Mouse (Mus musculus) erythroid progenitor cell, adult 5-6 weeks (primary cell): ENCODE measurements around the gene Rpl9-ps1. TPM values are rescaled to one million over a fixed set of nuclear protein-coding genes. Genes with fewer than 3 reads are reported as not detected.

Experiments used
- ATAC-seq: replicated peaks from 2 replicates; pipeline ENCODE4 v1.8.0; 2016; ENCODE audit warnings: moderate number of reproducible peaks, mild to moderate bottlenecking, moderate TSS enrichment, inconsistent platforms; ENCODE audit not compliant: poor library complexity, low FRiP score, severe bottlenecking
- total RNA-seq, 2 experiments: library from RNA; stranded (forward) in 1 of 2; stranded (reverse) in 1 of 2; fragments of 150-400 nt in 1 of 2; fragments of 186-747, 209-891 nt in 1 of 2; gene quantifications; 2 replicates each; pipeline versions ENCODE4 v1.2.3 to v1.2.4; 2015 to 2017; ENCODE audit warnings: low replicate concordance in 2 of 2

Rpl9-ps1 gene
- not detected in 2 replicates for total RNA-seq (2015; ENCODE audit: low replicate concordance)
- not detected in 2 replicates for total RNA-seq (2017; ENCODE audit: low replicate concordance)

GRCm38 (mm10) chr11:83645521-83645920 is at the start of gene Rpl9-ps1:
TSS of gene Rpl9-ps1 (minus strand) at chr11:83645621.
- no peak for ATAC-seq

GRCm38 (mm10) chr11:83692008-83692407 is 46.6 kb upstream of the Rpl9-ps1 start:
- ATAC-seq: no peak

GRCm38 (mm10) chr11:83689918-83690317 is 44.5 kb upstream of the Rpl9-ps1 start:
- ATAC-seq: no peak

- no peak for ATAC-seq
Observed at GRCm38 (mm10) chr11:83675665-83676064, 30.2 kb upstream of the Rpl9-ps1 start.

DNA sequence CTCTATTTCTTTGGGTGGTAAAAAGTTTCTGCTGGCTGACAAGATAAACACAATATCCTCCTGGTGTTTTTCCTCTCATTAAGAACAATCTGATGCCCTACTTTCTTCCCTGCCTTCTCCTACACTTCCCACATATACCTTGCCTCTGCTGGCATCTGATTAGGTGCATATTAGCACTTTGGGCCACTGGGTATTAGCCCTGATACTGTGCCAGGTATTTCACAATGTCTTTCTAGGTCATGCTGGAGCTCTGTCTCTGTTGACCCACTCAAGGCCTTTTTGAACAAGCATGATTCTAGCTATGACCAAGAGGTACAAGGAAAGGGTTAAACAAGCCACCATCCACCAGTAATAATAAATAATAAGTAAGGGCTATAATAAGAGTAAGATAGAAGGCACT is 26.3 kb upstream of the Rpl9-ps1 start:
- ATAC-seq: no peak

DNA sequence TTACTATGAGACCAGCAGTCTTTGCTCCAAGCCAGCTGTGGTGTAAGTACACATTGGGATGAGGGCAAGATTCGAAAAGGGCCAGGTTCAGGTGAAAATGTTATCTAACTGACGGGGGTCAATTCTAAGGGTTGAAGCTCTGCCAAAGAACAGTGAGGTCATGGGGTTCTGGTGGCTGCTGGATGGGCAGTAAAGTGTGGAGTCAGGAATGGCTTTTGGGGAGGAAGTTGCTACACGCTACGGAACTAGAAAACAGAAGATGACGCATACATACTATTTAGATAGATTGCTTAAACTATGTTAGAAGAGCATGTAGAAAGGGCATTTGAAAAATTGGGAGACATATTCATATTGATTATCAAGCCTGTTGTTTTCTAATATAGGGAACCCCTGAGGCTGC is 18.1 kb upstream of the Rpl9-ps1 start:
- no peak for ATAC-seq

- no peak for ATAC-seq
Observed at GRCm38 (mm10) chr11:83662204-83662603, 16.8 kb upstream of the Rpl9-ps1 start, which contains the start of gene Ccl4. TSS of gene Ccl4 (plus strand) at chr11:83662584.

GRCm38 (mm10) chr11:83658797-83659196 is 13.4 kb upstream of the Rpl9-ps1 start:
- no peak for ATAC-seq

GRCm38 (mm10) chr11:83657508-83657907 is 12.1 kb upstream of the Rpl9-ps1 start:
- no peak for ATAC-seq

DNA sequence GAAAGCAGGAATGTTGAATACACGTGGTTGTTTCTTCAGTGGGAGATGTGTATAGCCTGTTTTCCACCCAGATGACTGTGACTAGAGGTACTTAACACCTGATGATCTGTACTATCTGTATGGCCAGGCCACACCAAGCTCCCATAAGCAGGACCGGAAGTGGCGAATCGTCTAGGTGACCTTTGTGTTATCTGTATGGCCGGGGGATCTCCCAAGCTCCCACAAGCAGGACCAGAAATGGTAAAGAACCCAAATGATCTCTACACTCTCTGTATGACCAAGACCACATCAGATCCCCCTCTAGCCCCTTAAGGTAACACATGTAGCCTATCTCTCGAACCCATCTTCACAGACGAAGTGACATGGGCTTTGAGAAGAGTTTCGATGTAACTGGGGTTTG is 9.2 kb upstream of the Rpl9-ps1 start:
- ATAC-seq: no peak

DNA sequence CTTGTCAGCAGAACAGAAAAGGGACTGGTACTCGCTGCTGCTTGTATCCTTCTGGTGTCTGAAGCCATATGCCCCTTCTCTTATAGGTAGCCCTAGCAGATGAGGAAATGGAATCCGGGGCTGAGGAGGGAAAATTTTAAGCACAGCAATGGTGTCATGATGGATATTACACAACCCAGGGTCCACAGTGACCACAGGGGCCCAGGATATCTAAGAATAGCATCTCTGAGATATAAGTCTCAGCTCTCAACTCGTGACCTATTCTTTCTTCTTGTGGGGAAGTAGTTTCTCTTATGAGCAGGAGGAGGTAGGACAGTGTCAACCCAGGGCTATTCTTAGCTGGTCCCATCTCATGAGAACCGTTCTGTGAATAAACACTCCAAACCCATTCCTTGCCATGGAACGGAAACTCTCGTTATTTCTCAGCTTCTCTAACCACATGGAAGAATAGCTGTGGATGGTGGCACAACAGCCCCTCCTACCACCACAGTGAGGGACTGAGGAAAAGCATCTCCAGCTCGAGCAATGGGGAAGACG is 4.0 kb upstream of the Rpl9-ps1 start, which contains the start of gene Ccl3:
Ccl3 (minus strand) TSS at position 51 of the 537 bp plus-strand sequence.
- ATAC-seq: no peak

- no peak for ATAC-seq
Observed at GRCm38 (mm10) chr11:83646356-83647149, 1.1 kb upstream of the Rpl9-ps1 start.

DNA sequence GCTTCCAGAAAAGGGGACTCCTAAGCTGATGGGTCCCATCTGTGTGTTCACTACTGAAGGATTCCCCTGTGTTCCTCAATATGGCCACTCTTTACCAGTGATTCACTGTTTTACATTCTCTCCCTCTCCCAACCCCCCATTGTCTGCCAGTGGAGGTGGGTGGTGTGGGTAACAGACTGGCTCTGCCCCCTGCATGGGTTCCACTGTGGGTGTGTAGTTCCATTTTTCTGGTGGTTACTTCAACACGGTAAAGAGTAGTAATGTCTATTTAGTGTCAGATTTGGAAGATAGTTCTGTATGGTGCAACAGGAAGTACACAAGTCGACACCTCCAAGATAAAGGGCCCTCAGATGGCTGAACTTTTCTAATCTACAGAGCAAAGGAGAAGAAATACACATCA is 4.2 kb downstream of the Rpl9-ps1 start:
- no peak for ATAC-seq

DNA sequence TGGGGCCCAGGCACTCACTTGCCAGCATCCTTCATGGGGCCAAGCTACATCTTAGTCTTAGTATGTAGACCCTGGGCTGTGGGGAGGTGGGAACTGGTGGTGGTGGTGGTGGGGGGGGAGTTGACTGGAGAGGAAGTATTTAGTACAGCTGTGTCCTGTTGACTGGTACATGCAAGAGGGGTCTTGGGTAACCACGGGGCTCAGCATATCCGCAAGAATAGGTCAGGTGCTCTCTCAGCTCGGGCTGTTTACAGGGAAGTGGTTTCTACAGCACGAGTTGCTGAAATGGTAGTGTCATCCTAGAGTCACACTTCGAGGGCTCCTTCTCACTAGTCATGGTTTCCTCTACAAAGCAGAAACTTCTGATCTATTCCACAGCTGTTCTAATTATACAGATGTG is 5.3 kb downstream of the Rpl9-ps1 start:
- ATAC-seq: no peak

- ATAC-seq: no peak
Observed at GRCm38 (mm10) chr11:83639533-83639932, 5.9 kb downstream of the Rpl9-ps1 start.

DNA sequence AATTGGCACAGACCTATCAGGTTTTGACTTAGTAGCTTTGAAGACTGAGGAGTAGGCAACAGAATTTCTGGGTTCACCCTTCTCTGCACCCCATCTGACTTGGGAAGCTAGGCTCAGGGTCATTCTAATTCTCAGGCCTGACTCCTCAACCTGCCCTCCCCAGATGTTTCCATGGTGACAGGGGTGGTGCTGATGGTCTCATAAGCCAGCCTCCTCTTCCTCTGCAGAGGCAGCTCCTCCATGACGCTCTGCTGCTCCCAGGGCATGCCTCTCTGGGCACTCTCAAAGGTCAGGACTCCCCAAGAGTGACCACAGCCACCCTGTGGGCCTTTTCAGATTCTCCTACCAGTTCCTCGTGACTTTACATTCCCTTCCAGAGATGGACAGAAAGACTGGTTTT is 6.5 kb downstream of the Rpl9-ps1 start:
- ATAC-seq: no peak

- no peak for ATAC-seq
Observed at GRCm38 (mm10) chr11:83636742-83637235, 8.6 kb downstream of the Rpl9-ps1 start.

DNA sequence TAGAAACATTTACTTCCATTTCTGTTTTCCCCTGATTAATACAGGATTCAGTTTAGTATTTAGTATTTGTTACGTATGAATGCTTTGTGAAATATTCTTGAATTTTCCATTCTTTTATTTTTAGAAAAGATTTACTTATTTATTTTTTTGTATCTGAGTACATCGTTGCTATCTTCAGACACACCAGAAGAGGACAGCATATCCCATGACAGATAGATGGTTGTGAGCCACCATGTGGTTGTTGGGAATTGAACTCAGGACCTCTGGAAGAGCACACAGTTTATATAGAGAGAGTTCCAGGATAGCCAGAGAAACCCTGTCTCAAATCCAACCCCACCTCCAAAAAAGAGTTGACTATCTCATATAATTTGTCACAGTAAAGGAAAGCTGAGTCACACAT is 10.5 kb downstream of the Rpl9-ps1 start:
- ATAC-seq: no peak

- ATAC-seq: no peak
Observed at GRCm38 (mm10) chr11:83634425-83634824, 11.0 kb downstream of the Rpl9-ps1 start.

DNA sequence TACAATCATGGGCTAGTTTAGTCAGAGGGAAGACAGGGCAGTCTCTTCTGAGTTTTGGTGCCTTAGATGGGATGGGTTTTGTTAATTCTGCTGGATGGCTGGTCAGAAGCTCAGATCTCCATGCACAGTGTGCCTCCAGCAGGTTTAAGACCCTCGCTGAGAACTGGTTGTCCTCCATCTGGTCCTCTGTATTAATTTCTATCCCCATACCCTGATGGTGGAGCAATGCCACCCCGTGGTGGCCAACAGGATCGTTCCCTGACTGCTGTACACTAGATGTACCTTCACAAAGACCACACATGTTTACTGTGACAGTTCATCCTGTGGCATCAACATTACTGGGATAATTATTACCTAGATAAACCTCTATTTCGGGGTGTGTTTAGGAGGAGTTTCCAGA is 12.7 kb downstream of the Rpl9-ps1 start:
- no peak for ATAC-seq

DNA sequence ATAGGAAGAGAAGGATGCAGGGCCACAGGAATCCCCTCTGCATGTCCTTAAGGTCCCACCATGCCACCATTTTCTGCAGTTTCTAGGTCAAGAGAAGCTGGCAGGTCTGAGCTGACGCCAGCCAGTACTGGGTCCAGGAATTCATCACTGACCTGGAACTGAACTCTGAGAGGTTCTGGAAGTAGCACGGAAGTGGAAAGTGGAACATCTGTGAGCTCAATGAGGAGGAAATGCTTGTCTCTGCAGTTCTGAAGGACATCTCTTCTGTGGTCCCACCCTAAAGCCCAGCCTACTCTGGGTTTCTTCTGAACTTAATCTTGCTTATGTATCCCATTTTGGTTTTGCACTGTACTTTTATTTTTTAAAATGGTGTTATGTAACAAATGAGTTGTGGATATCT is 14.4 kb downstream of the Rpl9-ps1 start:
- no peak for ATAC-seq
